Mouse (Mus musculus): Measurements from ENCODE around the gene Hoxc9. TPM values are rescaled to one million over a fixed set of nuclear protein-coding genes. Genes with fewer than 3 reads are reported as not detected.

The Hoxc9 gene
- polyA plus RNA-seq, 1 experiment from 2014 or later = not detected

- Histone ChIP-seq H3K36me3 (no peaks in the 10 kb centered on the region), H3K9me3 (no peaks in the 10 kb centered on the region), H3K9ac (no peak overlapping the region), H3K4me1 (peaks cover 16% of the 10 kb centered on the region), H3K27ac (replicated peaks) (no peak overlapping the region), H3K27me3 (replicated peaks) (peaks cover 98% of the 10 kb centered on the region), H3K4me2 (peak overlapping the region; percentile 55), H3K4me3 (peak overlapping the region; percentile 36)
- under 1% methylated on average over 52 of the region's 57 CpGs for WGBS
- ATAC-seq (ENCODE audit: extremely low read depth, insufficient number of reproducible peaks, low FRiP score, low TSS enrichment) = no peak
These were observed 38.1 kb downstream of the Hoxc9 start for GRCm38 (mm10) chr15:103014166-103015008.

GRCm38 (mm10) chr15:103015009-103015399 lies 38.8 kb downstream of the Hoxc9 start:
- 1% methylated on average over 23 of the region's 28 CpGs for WGBS
- no peak overlapping the region for H3K27ac ChIP-seq (replicated peaks)
- no peak for ATAC-seq (ENCODE audit: extremely low read depth, insufficient number of reproducible peaks, low FRiP score, low TSS enrichment)
- H3K4me3 ChIP-seq = peak overlapping the region; percentile 36
- peaks cover 16% of the 10 kb centered on the region for H3K4me1 ChIP-seq
- peaks cover 98% of the 10 kb centered on the region for H3K27me3 ChIP-seq (replicated peaks)
- peak overlapping the region; percentile 55 for H3K4me2 ChIP-seq
- no peaks in the 10 kb centered on the region for H3K9me3 ChIP-seq
- H3K36me3 ChIP-seq = no peaks in the 10 kb centered on the region
- H3K9ac ChIP-seq = no peak overlapping the region

- no peaks in the 10 kb centered on the region for H3K36me3 ChIP-seq
- H3K4me1 ChIP-seq = peaks cover 16% of the 10 kb centered on the region
- peak overlapping the region; percentile 36 for H3K4me3 ChIP-seq
- 2% methylated on average over 19 of the region's 19 CpGs for WGBS
- ATAC-seq (ENCODE audit: extremely low read depth, insufficient number of reproducible peaks, low FRiP score, low TSS enrichment) = no peak
- H3K27me3 ChIP-seq (replicated peaks) = peaks cover 98% of the 10 kb centered on the region
- no peak overlapping the region for H3K9ac ChIP-seq
- H3K9me3 ChIP-seq = no peaks in the 10 kb centered on the region
- H3K4me2 ChIP-seq = peak overlapping the region; percentile 55
- H3K27ac ChIP-seq (replicated peaks) = no peak overlapping the region
These were observed 39.3 kb downstream of the Hoxc9 start for GRCm38 (mm10) chr15:103015406-103016166.

- peaks cover 100% of the 10 kb centered on the region for H3K27me3 ChIP-seq (replicated peaks)
These were observed 42.4 kb downstream of the Hoxc9 start, which contains the start of gene Hoxc4 for GRCm38 (mm10) chr15:103018636-103019035. Gene Hoxc4 (plus strand): TSS chr15:103018934.

GRCm38 (mm10) chr15:103020899-103021418 lies 44.7 kb downstream of the Hoxc9 start:
- H3K4me1 ChIP-seq = no peaks in the 10 kb centered on the region
- H3K27me3 ChIP-seq (replicated peaks) = peaks cover 100% of the 10 kb centered on the region
- no peak overlapping the region for H3K4me2 ChIP-seq
- 2% methylated on average over 8 of the region's 8 CpGs for WGBS
- ATAC-seq (ENCODE audit: extremely low read depth, insufficient number of reproducible peaks, low FRiP score, low TSS enrichment) = no peak
- no peak overlapping the region for H3K4me3 ChIP-seq
- H3K9me3 ChIP-seq = no peaks in the 10 kb centered on the region
- no peak overlapping the region for H3K27ac ChIP-seq (replicated peaks)
- no peak overlapping the region for H3K9ac ChIP-seq
- no peaks in the 10 kb centered on the region for H3K36me3 ChIP-seq

More at GRCm38 (mm10) chr15:103018636-103019035, 42.4 kb downstream of the Hoxc9 start, which contains the start of gene Hoxc4:
- 7% methylated on average over 9 of the region's 9 CpGs for WGBS
- Histone ChIP-seq H3K36me3 (no peaks in the 10 kb centered on the region), H3K4me3 (no peak within 1 kb of the TSS), H3K9ac (no peak within 1 kb of the TSS), H3K9me3 (no peaks in the 10 kb centered on the region), H3K4me1 (peaks cover 13% of the 10 kb centered on the region), H3K27ac (replicated peaks) (no peak within 1 kb of the TSS), H3K4me2 (no peak within 1 kb of the TSS)
- no peak for ATAC-seq (ENCODE audit: extremely low read depth, insufficient number of reproducible peaks, low FRiP score, low TSS enrichment)

- Histone ChIP-seq H3K9me3 (no peaks in the 10 kb centered on the region), H3K4me2 (no peak overlapping the region), H3K27me3 (replicated peaks) (peaks cover 100% of the 10 kb centered on the region), H3K36me3 (no peaks in the 10 kb centered on the region), H3K4me1 (no peaks in the 10 kb centered on the region), H3K9ac (no peak overlapping the region), H3K4me3 (no peak overlapping the region), H3K27ac (replicated peaks) (no peak overlapping the region)
- WGBS = 6% methylated on average over 8 of the region's 8 CpGs
- ATAC-seq (ENCODE audit: extremely low read depth, insufficient number of reproducible peaks, low FRiP score, low TSS enrichment) = no peak
These were observed 45.3 kb downstream of the Hoxc9 start for GRCm38 (mm10) chr15:103021544-103021943.

GRCm38 (mm10) chr15:103024131-103024530 lies 47.9 kb downstream of the Hoxc9 start:
- Histone ChIP-seq H3K9me3 (no peaks in the 10 kb centered on the region), H3K9ac (no peak overlapping the region), H3K27ac (replicated peaks) (no peak overlapping the region), H3K4me3 (no peak overlapping the region), H3K36me3 (no peaks in the 10 kb centered on the region), H3K4me2 (no peak overlapping the region), H3K4me1 (no peaks in the 10 kb centered on the region), H3K27me3 (replicated peaks) (peaks cover 100% of the 10 kb centered on the region)
- ATAC-seq (ENCODE audit: extremely low read depth, insufficient number of reproducible peaks, low FRiP score, low TSS enrichment) = no peak
- 6% methylated on average over 2 of the region's 2 CpGs for WGBS

GRCm38 (mm10) chr15:103027266-103028235 lies 51.3 kb downstream of the Hoxc9 start:
- 2% methylated on average over 43 of the region's 43 CpGs for WGBS
- H3K9ac ChIP-seq = no peak overlapping the region
- ATAC-seq (ENCODE audit: extremely low read depth, insufficient number of reproducible peaks, low FRiP score, low TSS enrichment) = no peak; the same call in 1 of the 2 replicates
- H3K9me3 ChIP-seq = no peaks in the 10 kb centered on the region
- no peaks in the 10 kb centered on the region for H3K36me3 ChIP-seq
- no peak overlapping the region for H3K4me3 ChIP-seq
- H3K4me2 ChIP-seq = no peak overlapping the region
- peaks cover 99% of the 10 kb centered on the region for H3K27me3 ChIP-seq (replicated peaks)
- H3K27ac ChIP-seq (replicated peaks) = no peak overlapping the region
- H3K4me1 ChIP-seq = no peaks in the 10 kb centered on the region

- Histone ChIP-seq H3K9ac (no peak overlapping the region), H3K27me3 (replicated peaks) (peaks cover 99% of the 10 kb centered on the region), H3K9me3 (no peaks in the 10 kb centered on the region), H3K4me1 (peaks cover under 1% of the 10 kb centered on the region; the same call in 1 of the 2 replicates), H3K4me3 (no peak overlapping the region), H3K27ac (replicated peaks) (no peak overlapping the region), H3K4me2 (no peak overlapping the region), H3K36me3 (no peaks in the 10 kb centered on the region)
- no peak for ATAC-seq (ENCODE audit: extremely low read depth, insufficient number of reproducible peaks, low FRiP score, low TSS enrichment)
- 21% methylated on average over 9 of the region's 9 CpGs for WGBS
These were observed 52.8 kb downstream of the Hoxc9 start for GRCm38 (mm10) chr15:103028916-103029512.

- Histone ChIP-seq H3K4me1 (peaks cover 4% of the 10 kb centered on the region), H3K4me2 (no peak overlapping the region), H3K27ac (replicated peaks) (no peak overlapping the region), H3K4me3 (no peak overlapping the region), H3K36me3 (no peaks in the 10 kb centered on the region), H3K9ac (no peak overlapping the region), H3K9me3 (no peaks in the 10 kb centered on the region), H3K27me3 (replicated peaks) (peaks cover 99% of the 10 kb centered on the region)
- ATAC-seq (ENCODE audit: extremely low read depth, insufficient number of reproducible peaks, low FRiP score, low TSS enrichment) = no peak
- 6% methylated on average over 8 of the region's 8 CpGs for WGBS
These were observed 53.9 kb downstream of the Hoxc9 start for GRCm38 (mm10) chr15:103030142-103030541.
